Mouse (Mus musculus): ENCODE measurements around the gene Camsap2. TPM values are rescaled to one million over a fixed set of nuclear protein-coding genes. Genes with fewer than 3 reads are reported as not detected.

Gene Camsap2
- total and polyA plus RNA-seq, 2 experiments from 2014 or later, result 21.9 to 137 TPM

- Histone ChIP-seq H3K4me1 (ENCODE audit: insufficient read depth, low read length) (no peaks in the 10 kb centered on the region), H3K27ac (ENCODE audit: low read depth, low read length) (no peak overlapping the region), H3K9me3 (ENCODE audit: low read length) (no peaks in the 10 kb centered on the region), H3K36me3 (ENCODE audit: insufficient read depth, low read length) (no peaks in the 10 kb centered on the region), H3K4me2 (ENCODE audit: low read depth, low read length, poor library complexity, severe bottlenecking) (no peak overlapping the region), H3K9ac (replicated peaks; ENCODE audit: low read length, poor library complexity, severe bottlenecking) (no peak overlapping the region), H3K27me3 (ENCODE audit: insufficient read depth, low read length) (no peaks in the 10 kb centered on the region), H3K4me3 (ENCODE audit: low read depth, low read length) (no peak overlapping the region)
- no peak for DNase-seq (ENCODE audit: low spot score)
- WGBS, result 85% methylated on average over 5 of the region's 5 CpGs
- no peak for TF ChIP-seq CTCF (IDR thresholded peaks at IDR 0.05)
- no peak for ATAC-seq (ENCODE audit: low FRiP score)
These were observed 101.4 kb downstream of the Camsap2 start for GRCm38 (mm10) chr1:136244469-136244868.

- Histone ChIP-seq H3K4me2 (ENCODE audit: low read depth, low read length, poor library complexity, severe bottlenecking) (no peak overlapping the region), H3K27ac (ENCODE audit: low read depth, low read length) (no peak overlapping the region), H3K4me1 (ENCODE audit: insufficient read depth, low read length) (no peaks in the 10 kb centered on the region), H3K9ac (replicated peaks; ENCODE audit: low read length, poor library complexity, severe bottlenecking) (no peak overlapping the region), H3K36me3 (ENCODE audit: insufficient read depth, low read length) (no peaks in the 10 kb centered on the region), H3K27me3 (ENCODE audit: insufficient read depth, low read length) (0 out of 2 replicates have a peak, but pooled peaks cover 3% of the 10 kb centered on the region), H3K4me3 (ENCODE audit: low read depth, low read length) (no peak overlapping the region), H3K9me3 (ENCODE audit: low read length) (no peaks in the 10 kb centered on the region)
- TF ChIP-seq CTCF (IDR thresholded peaks at IDR 0.05), result no peak
- no peak for DNase-seq (ENCODE audit: low spot score)
- no peak for ATAC-seq (ENCODE audit: low FRiP score)
- WGBS, result 91% methylated on average over 7 of the region's 7 CpGs
These were observed 104.1 kb downstream of the Camsap2 start for GRCm38 (mm10) chr1:136241801-136242200.

GRCm38 (mm10) chr1:136238495-136238894 is 107.4 kb downstream of the Camsap2 start:
- no peak for TF ChIP-seq CTCF (IDR thresholded peaks at IDR 0.05)
- Histone ChIP-seq H3K27ac (ENCODE audit: low read depth, low read length) (no peak overlapping the region), H3K4me2 (ENCODE audit: low read depth, low read length, poor library complexity, severe bottlenecking) (no peak overlapping the region), H3K9ac (replicated peaks; ENCODE audit: low read length, poor library complexity, severe bottlenecking) (no peak overlapping the region), H3K4me3 (ENCODE audit: low read depth, low read length) (no peak overlapping the region), H3K27me3 (ENCODE audit: insufficient read depth, low read length) (0 out of 2 replicates have a peak, but pooled peaks cover 7% of the 10 kb centered on the region), H3K4me1 (ENCODE audit: insufficient read depth, low read length) (peaks cover 1% of the 10 kb centered on the region; the same call in 1 of the 2 replicates), H3K36me3 (ENCODE audit: insufficient read depth, low read length) (no peaks in the 10 kb centered on the region), H3K9me3 (ENCODE audit: low read length) (no peaks in the 10 kb centered on the region)
- DNase-seq (ENCODE audit: low spot score) (no peak), ATAC-seq (ENCODE audit: low FRiP score) (no peak)
- WGBS, result 88% methylated on average over 4 of the region's 4 CpGs

- H3K9ac ChIP-seq (replicated peaks; ENCODE audit: low read length, poor library complexity, severe bottlenecking), result peak overlapping the region; percentile 62
- H3K4me1 ChIP-seq (ENCODE audit: insufficient read depth, low read length), result peaks cover 8% of the 10 kb centered on the region
- H3K4me2 ChIP-seq (ENCODE audit: low read depth, low read length, poor library complexity, severe bottlenecking), result peak overlapping the region; percentile 91
- TF ChIP-seq CTCF (IDR thresholded peaks at IDR 0.05), result peak; percentile 60; the same call in 1 of the 2 replicates
- no peaks in the 10 kb centered on the region for H3K9me3 ChIP-seq (ENCODE audit: low read length)
- H3K27ac ChIP-seq (ENCODE audit: low read depth, low read length), result no peak overlapping the region
- H3K36me3 ChIP-seq (ENCODE audit: insufficient read depth, low read length), result no peaks in the 10 kb centered on the region
- H3K4me3 ChIP-seq (ENCODE audit: low read depth, low read length), result peak overlapping the region; percentile 54
- WGBS, result 4% methylated on average over 9 of the region's 9 CpGs
- DNase-seq (ENCODE audit: low spot score) (no peak), ATAC-seq (ENCODE audit: low FRiP score) (no peak)
- 0 out of 2 replicates have a peak, but pooled peaks cover 7% of the 10 kb centered on the region for H3K27me3 ChIP-seq (ENCODE audit: insufficient read depth, low read length)
These were observed 111.3 kb downstream of the Camsap2 start for GRCm38 (mm10) chr1:136234595-136235092.

GRCm38 (mm10) chr1:136233892-136234594 is 111.9 kb downstream of the Camsap2 start, which contains the start of gene Inava:
Inava (minus strand) TSS chr1:136234264.
- no peaks in the 10 kb centered on the region for H3K36me3 ChIP-seq (ENCODE audit: insufficient read depth, low read length)
- ATAC-seq (ENCODE audit: low FRiP score) (peak; percentile 81), DNase-seq (ENCODE audit: low spot score) (peak; percentile 66)
- no peak within 1 kb of the TSS for H3K27ac ChIP-seq (ENCODE audit: low read depth, low read length)
- H3K4me1 ChIP-seq (ENCODE audit: insufficient read depth, low read length), result peaks cover 8% of the 10 kb centered on the region
- WGBS, result under 1% methylated on average over 43 of the region's 51 CpGs
- no peak; the same call in 1 of the 2 replicates for TF ChIP-seq CTCF (IDR thresholded peaks at IDR 0.05)
- peak within 1 kb of the TSS; percentile 91 for H3K4me2 ChIP-seq (ENCODE audit: low read depth, low read length, poor library complexity, severe bottlenecking)
- H3K4me3 ChIP-seq (ENCODE audit: low read depth, low read length), result peak within 1 kb of the TSS; percentile 54
- peak within 1 kb of the TSS; percentile 62 for H3K9ac ChIP-seq (replicated peaks; ENCODE audit: low read length, poor library complexity, severe bottlenecking)
- H3K27me3 ChIP-seq (ENCODE audit: insufficient read depth, low read length), result 0 out of 2 replicates have a peak, but pooled peaks cover 6% of the 10 kb centered on the region
- H3K9me3 ChIP-seq (ENCODE audit: low read length), result no peaks in the 10 kb centered on the region
